In genomic region chr4:88157644-88158043, GRCm38 (mm10) we compare ENCODE assay signal across 17 mouse cellular contexts.
A peak's percentile ranks its signal among the peaks of the same experiment; 100 is the strongest.
DNase-seq lines count a peak whose midpoint lies in the region; ATAC-seq and TF ChIP-seq lines count a peak whose summit lies in the region.
"Had no signal": no experiment of that assay in that cellular context is flagged by ENCODE, and none has a peak within 500 bp of the region (broad histone marks: within the 10 kb centered on the region; RNA-seq: fewer than 3 reads in every experiment).

No protein-coding gene starts in this region.

- peak overlapping the region; percentile 76 for H3K27ac ChIP-seq in layer of hippocampus, adult 2 months
- H3K27ac ChIP-seq: intestine, embryonic 15.5 days; stomach, embryonic 15.5 days had no signal

- no peak overlapping the region for H3K4me3 ChIP-seq in layer of hippocampus, adult 2 months
- H3K4me3 ChIP-seq: intestine, embryonic 15.5 days; myocyte; stomach, embryonic 15.5 days had no signal

- TF ChIP-seq CTCF in layer of hippocampus, adult 2 months (conservative IDR thresholded peaks at IDR 0.05) = no peak

- no peak for ATAC-seq in cerebellum, adult (ENCODE audit: insufficient number of reproducible peaks, low FRiP score, low TSS enrichment)
- ATAC-seq: intestine, embryonic 15.5 days had no signal

- peak; percentile 40 to 43 for DNase-seq in cerebellum, postnatal 14 days
- no peak for DNase-seq in layer of hippocampus, adult 2 months (ENCODE audit: low spot score in 2 of 2)
- DNase-seq in layer of hippocampus, postnatal 10 days (ENCODE audit: low spot score in 2 of 2) = no peak
- DNase-seq in right cerebral cortex, postnatal 10 days (ENCODE audit: low spot score in 2 of 2) = peak; percentile 54 to 56
- DNase-seq in right cerebral cortex, postnatal 36 days (ENCODE audit: low spot score in 2 of 2) = no peak
- no peak for DNase-seq in thymus, postnatal 25 days
- no peak for DNase-seq in urinary bladder, postnatal 25 days (ENCODE audit: low spot score)
- DNase-seq: adrenal gland, postnatal 14 days; cerebellum, postnatal 36 days; gastrocnemius, postnatal 14 days; heart, postnatal 10 days; lung, embryonic 14.5 days; spleen, adult 18-20 months had no signal

Comparison
In these comparisons a context has a peak if more than half of its experiments do, and no peak if none do; other contexts are left out.
1. DNase-seq: peak in cerebellum, postnatal 14 days (2 of 2) and right cerebral cortex, postnatal 10 days (2 of 2); none in layer of hippocampus, adult 2 months (0 of 2), layer of hippocampus, postnatal 10 days (0 of 2), right cerebral cortex, postnatal 36 days (0 of 2), thymus, postnatal 25 days (single experiment) and urinary bladder, postnatal 25 days (single experiment).